Mouse (Mus musculus): ENCODE measurements around the gene Rangrf.
A peak's percentile ranks its signal among the peaks of the same experiment; 100 is the strongest.
"Not testable (repeated sequence)": the region's sequence is repeated elsewhere in the genome, so short reads cannot be mapped to it uniquely, and the experiment has no call there.

Gene Rangrf

GRCm38 (mm10) chr11:68975085-68975484, at the start of gene Rangrf:
TSS of gene Rangrf (minus strand) at chr11:68975185.
- no peak for DNase-seq (ENCODE audit: low read depth, low spot score)

DNA sequence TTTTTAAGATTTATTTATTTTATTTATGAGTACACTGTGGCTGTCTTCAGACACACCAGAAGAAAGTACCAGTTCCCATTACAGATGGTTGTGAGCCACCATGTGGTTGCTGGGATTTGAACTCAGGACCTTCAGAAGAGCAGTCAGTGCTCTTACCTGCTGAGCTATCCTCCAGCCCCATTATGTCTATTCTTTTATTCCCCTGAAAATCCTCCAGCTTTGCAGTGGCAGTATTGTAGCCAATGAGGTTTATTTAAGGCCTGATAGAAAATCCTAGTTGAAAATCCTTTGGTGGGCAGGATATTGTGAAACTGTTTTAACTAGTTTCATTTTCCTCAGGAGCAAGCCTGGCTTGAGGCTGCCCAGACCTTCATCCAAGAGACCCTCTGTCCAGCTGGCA, 45.7 kb upstream of the Rangrf start:
- no peak for DNase-seq (ENCODE audit: low read depth, low spot score)

GRCm38 (mm10) chr11:69016755-69017154, 41.8 kb upstream of the Rangrf start:
- no peak for DNase-seq (ENCODE audit: low read depth, low spot score)

GRCm38 (mm10) chr11:69015644-69016441, 40.9 kb upstream of the Rangrf start, which contains the start of gene Ctc1:
TSS of gene Ctc1 (plus strand) at chr11:69015911.
- DNase-seq (ENCODE audit: low read depth, low spot score) = peak; percentile 96

GRCm38 (mm10) chr11:69012071-69012601, 37.2 kb upstream of the Rangrf start:
- DNase-seq (ENCODE audit: low read depth, low spot score) = peak; percentile 88

GRCm38 (mm10) chr11:69011445-69011844, 36.5 kb upstream of the Rangrf start:
- not testable (repeated sequence) for DNase-seq (ENCODE audit: low read depth, low spot score)

DNA sequence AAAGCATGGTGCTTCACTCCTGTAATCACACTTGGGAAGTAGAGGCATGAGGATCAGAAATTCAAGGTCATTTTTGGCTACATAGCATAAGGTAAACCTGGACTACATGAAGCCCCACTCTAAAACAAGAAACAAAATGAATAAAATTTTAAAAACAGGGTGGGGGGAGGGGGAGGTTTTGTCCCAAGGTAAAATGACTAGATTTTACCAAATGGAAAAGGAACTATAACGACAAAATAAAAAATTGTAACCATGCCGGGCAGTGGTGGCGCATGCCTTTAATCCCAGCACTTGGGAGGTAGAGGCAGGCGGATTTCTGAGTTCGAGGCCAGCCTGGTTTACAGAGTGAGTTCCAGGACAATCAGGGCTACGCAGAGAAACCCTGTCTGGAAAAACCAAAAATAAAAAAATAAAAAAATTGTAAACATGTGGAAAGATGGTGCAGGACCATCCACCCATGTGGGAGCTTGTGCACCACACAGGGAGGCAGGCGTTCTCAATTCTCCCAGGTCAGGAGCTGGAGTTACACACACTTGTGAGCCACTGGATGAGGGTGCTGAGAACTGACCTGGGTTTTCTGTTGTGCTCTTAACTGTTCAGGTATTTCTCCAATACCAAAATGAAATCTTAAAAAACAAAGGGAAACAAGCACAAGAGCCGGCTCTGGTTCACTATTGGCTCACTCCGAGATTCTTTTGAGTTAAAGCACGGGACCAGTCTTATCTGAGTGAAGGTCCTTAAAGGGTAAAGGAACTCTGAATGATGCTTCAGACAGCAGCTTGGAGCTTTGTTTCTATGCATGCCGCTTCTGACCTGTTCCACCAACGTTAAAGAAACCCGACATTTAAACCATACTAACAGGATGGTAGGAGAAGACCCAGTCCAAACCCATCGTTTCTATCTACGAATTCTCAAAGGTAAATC, 35.7 kb upstream of the Rangrf start:
- DNase-seq (ENCODE audit: low read depth, low spot score) = no peak

DNA sequence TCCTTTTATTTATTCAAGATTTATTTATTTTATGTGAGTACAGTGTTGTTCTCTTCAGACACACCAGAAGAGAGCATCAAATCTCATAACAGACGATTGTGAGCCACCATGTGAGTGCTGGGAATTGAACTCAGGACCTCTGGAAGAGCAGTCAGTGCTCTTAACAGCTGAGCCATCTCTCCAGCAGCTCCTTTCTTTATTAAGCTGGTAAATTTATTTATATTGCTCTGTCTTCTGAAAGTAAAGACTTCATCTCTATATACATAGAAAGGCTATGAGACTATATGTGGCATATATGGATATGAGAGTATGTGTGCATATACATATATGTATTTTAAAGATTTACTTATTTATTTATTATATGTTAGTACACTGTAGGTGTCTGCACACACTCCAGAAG, 34.5 kb upstream of the Rangrf start:
- DNase-seq (ENCODE audit: low read depth, low spot score) = no peak

- peak; percentile 94 for DNase-seq (ENCODE audit: low read depth, low spot score)
Observed at GRCm38 (mm10) chr11:69008182-69009121, 33.5 kb upstream of the Rangrf start, which contains the start of gene Pfas. TSS of gene Pfas (minus strand) at chr11:69008460.

- DNase-seq (ENCODE audit: low read depth, low spot score) = not testable (repeated sequence)
Observed at GRCm38 (mm10) chr11:69006575-69006974, 31.6 kb upstream of the Rangrf start.

GRCm38 (mm10) chr11:69005193-69005592, 30.2 kb upstream of the Rangrf start:
- no peak for DNase-seq (ENCODE audit: low read depth, low spot score)

GRCm38 (mm10) chr11:69003592-69003991, 28.6 kb upstream of the Rangrf start:
- no peak for DNase-seq (ENCODE audit: low read depth, low spot score)

GRCm38 (mm10) chr11:69002782-69003181, 27.8 kb upstream of the Rangrf start:
- DNase-seq (ENCODE audit: low read depth, low spot score) = not testable (repeated sequence)

DNA sequence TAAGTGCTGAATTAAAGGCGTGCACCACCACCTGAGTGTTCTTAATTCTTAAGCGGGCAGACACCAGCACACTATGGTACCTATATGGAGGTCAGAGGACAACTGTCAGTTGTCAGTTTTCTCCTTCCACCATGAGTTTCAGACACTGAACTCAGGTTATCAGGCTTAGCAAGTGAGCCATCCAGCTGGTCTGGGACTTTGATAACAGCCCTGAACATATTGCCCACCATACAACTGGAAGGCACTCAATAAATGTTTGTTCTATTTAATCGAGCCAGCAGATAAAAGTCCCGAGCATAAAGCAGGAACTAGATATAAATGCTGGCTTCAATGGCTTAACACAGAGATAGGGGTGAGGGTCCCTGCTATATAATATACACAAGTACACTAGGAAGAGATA, 22.1 kb upstream of the Rangrf start:
- no peak for DNase-seq (ENCODE audit: low read depth, low spot score)

- no peak for DNase-seq (ENCODE audit: low read depth, low spot score)
Observed at GRCm38 (mm10) chr11:68994377-68994776, 19.4 kb upstream of the Rangrf start.

GRCm38 (mm10) chr11:68993122-68993521, 18.1 kb upstream of the Rangrf start:
- no peak for DNase-seq (ENCODE audit: low read depth, low spot score)

GRCm38 (mm10) chr11:68988341-68988740, 13.4 kb upstream of the Rangrf start:
- no peak for DNase-seq (ENCODE audit: low read depth, low spot score)

DNA sequence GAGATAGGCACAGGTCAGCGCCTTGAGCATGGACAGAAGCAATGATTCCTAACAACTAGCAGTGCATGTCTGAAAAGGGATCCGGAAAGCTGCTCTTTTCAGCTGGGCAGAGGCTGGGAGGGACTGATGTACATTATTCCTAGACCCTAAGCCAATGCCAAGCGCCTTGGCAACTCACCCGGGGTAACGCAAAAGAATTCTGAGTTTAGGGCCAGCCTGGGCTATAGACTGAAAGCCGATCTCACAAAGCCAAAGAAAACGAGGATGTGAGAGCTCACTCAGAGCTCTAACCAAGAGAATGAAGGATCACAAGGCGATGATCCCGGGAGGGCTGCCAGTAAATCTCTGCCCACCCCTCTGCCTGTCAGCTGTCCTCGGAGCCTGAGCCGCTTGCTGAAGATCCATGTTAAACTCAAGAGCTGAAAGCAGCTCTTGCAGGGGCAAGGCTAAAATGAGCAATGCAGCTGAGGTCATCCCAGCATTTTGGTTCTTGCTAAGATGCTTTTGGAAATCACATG, 12.4 kb upstream of the Rangrf start:
- no peak for DNase-seq (ENCODE audit: low read depth, low spot score)

- peak; percentile 73 for DNase-seq (ENCODE audit: low read depth, low spot score)
Observed at GRCm38 (mm10) chr11:68982639-68983369, 7.8 kb upstream of the Rangrf start.

- DNase-seq (ENCODE audit: low read depth, low spot score) = no peak
Observed at GRCm38 (mm10) chr11:68980919-68981318, 5.9 kb upstream of the Rangrf start.
